Mouse (Mus musculus) c-Kit-positive CD71-positive TER-119-positive erythroid progenitor cells, embryonic 14.5 days (primary cell): ENCODE results near the gene Cacna1c.

Experiments
- DNase-seq: peaks from one replicate; pipeline ENCODE4 v3.0.0-alpha.2; 2013; ENCODE audit warnings: low spot score

The Cacna1c gene

DNA sequence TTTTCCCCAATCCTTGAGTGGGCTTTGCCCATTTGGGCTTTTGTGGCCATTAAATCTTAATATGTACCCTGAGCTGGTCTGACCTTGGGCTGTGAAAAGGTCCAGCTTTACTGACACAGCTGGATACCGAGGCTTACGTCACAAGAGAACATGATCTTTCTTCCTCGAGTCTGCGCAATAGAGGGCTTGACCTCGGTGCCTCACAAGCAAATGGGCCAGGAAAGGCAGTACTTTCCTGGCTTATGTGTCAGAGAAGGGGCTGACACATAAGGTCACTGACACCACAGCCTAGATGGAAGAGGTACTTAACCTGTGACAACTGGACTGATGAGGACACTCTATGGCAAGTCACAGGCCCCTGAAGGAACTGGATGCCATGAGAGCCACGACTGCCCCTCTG lies 453.5 kb downstream of the Cacna1c start:
- no peak for DNase-seq

DNA sequence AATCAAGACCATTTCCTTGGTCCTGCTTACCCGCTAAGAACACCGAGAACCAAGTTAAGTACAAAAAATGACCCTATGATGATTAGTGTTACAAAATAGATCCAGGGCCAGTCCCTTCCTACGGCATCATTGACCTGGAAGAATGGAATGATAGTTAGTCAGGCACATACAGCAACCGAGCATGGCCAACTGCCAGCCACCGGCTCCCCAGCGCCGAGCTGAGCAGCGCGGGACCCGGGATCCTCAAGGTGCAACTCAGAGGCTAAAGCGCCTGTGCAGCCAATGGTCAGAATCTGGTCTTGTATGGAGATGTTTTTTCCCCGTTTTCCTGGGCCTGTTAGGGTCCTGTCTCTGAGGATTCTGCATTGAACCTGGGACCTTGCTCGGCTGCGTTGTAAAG lies 454.4 kb downstream of the Cacna1c start:
- no peak for DNase-seq

DNA sequence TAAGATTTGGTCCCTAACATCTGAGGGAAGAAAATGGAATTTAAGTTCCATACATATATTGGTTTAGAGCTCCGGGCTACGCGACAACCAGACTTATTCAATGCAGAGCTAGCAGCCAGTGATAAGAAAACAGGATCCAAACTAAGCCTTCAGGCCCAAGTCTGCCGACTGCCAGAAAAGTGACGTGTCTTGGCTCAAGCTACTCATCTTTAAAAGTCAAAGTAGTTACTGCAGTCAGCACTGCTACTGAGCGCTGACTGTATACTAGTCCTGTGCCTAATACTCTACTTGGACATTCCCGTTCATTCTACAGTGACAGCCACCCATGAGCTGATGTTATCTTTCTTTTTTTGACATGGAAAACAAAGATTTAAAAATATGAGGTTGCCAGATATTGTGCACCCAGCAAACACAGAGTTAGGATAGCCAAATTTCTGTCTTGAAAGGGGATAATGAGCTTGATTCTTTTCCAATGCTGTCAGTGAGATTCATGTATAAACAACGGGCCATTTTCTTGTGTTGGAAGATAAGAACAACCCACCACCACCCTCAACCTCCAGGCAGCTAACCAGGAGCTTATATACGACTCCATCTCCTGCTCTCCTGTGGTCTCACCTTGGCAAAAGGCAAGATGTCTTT lies 456.1 kb downstream of the Cacna1c start:
- no peak for DNase-seq

DNA sequence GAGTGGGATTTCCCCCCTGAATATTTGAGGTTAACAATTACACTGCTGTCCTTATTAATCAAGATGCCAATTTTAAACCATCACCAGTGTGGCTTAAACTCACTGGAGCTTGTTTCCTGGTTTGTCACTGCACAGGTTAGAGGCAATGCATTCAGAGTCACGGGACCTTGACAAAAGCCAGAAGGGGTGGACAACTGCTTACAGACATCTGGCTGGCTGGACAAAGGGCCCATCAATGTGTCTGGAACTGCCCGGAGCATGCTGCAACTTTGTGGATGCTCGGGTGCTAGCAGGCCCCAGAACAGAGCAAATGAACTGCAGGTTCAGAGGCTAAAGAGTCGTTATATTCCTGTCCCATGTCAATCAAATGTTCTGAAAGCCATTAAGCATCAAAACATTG lies 456.9 kb downstream of the Cacna1c start:
- DNase-seq = no peak

DNA sequence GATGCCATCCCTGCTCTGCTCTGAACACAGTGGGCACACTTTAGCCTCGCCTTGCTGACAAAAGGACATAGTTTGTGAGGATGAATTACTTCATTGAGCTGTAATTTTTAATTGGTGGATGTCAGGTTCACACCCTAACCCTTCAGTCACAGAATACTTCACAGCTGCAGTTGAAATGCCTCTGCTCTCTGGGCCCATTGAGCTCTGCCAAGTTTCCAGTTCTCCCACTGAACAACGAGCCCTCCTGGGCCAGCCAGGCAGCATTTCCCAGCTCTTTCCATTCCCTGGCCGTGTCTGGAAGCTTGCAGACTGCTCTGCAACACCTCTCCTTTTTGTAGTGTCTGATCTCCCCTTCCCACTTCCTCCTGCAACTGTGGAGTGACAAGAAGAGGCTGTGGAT lies 457.6 kb downstream of the Cacna1c start:
- no peak for DNase-seq

DNA sequence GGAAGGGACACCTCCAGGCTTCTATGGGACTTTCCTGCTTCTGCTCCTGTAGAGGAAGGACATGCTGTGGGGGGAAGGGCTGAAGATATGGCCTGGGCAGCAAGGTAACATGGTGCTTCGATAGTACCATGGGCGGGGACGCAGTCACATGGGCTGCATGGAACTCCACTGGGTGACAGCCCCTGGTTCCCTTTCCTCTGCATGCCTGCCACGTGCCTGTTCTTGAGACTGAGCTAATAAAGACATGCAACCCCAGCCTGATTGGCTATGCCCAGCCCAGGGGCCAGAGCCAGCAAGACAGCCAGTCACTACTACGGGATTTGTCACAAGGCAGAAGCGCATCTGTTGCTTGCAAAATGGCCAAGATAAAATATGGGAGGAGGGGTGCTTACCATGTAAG lies 459.1 kb downstream of the Cacna1c start:
- no peak for DNase-seq

DNA sequence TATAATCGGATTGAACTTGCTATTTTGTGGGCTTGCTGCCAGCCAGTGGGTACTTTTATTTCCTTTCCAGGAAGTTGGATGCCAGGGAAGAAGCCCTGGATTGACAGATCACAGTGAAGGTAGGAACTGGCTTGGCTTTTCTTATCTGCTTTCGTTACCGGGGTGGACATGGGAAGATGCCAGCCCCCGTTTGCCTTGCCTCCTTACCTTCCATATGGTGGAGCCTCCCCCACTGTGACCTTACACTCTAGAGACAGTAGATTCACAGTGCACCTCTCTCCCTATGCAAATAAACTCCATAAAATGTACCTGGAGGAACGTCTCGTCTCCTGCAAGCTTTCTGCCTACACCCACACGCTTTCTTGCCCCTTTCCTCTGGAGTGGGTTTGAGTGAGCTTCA lies 459.7 kb downstream of the Cacna1c start:
- DNase-seq = no peak

DNA sequence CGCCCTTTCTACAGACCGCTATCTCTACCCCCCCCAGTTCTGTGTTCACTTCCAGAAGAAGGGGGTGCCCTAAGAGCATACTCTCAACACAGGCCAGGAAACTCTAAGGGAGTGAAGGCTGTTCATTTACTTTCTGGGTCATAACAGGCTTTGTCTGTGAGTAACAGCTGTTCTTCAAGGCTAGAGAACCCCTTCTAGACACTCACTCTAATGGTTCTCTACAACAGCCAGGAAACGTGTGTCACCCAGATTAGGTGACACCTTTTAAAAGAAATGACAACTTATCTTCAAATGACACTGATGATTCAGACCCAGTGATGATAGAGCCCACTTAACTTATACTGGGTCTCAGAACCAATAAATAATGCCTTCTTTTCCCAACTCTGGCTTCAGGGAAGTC lies 461.1 kb downstream of the Cacna1c start:
- no peak for DNase-seq

DNA sequence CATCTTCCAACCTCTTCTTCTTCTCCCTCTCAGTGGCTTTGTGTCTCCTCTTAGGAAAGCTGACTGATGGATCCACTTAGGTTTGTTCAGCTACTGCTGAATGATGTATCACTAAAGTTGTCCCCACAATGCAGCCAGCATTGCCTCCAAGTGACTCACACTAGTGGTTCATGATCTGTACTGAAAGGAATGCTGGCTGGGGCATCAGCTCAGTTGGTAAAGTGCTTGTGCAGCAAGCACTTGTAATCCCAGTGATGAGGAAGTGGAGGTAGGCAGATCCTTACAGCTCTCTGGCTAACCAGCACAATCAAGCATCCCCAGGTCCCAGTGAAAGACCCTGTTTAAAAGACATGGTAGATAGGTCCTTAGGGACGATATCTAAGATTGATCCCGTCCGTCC lies 464.3 kb downstream of the Cacna1c start:
- no peak for DNase-seq

DNA sequence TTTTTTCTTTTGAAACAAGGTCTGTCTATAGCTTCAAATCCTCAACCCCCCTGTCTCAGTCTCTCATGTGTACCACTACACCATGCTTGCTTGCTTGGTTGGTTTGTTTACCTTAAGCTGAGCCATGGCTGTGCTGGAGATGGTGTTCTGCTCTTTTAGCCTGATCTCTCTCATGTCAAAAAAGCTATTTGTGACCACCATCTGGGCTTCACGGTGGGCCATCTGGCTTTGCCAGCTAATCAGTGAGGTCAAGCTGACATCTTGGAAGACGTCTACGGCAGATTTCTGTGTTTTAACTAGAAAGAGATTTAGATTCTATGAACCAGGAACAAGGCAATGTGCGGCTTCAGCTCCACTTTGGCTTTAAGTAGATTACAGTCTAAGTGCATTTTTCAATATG lies 471.3 kb downstream of the Cacna1c start:
- DNase-seq = no peak

DNA sequence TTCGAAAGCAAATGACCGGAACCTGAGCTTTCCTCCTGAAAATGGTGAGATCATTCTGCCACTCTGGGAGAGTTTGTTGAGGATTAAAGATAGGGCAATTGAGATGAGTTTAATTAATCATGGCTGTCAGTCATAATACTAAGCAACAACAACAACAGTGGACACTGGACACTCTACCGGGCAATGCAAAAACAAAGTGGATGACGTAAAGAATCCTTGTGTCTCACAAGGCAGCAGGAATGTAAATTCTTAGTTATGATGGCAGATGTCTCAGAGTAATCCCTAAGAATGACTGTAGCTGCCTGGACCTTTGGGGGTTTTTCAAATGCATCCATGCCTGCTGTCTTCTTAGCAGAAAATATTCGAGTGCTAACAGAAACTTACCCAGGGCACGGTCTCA lies 471.8 kb downstream of the Cacna1c start:
- DNase-seq = no peak

DNA sequence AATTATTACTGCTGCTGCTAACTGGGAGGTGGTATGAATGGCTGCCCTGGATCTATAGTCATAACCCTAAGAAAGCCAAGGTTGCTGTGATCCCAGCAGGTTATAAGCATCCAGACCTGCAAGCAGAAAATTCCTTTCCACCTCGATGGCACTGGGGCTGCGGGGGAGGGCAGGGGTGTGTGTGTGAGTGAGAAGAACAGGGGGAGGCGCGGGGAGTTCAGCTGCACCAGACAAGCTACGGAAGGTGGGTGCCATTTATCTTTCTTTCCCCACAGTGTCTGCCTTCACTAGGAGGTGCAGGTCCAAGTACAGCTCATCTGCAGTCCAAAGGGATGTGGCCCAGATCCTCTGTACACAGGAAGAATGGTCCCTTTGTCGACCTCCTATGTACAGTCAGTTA lies 473.9 kb downstream of the Cacna1c start:
- DNase-seq = no peak

DNA sequence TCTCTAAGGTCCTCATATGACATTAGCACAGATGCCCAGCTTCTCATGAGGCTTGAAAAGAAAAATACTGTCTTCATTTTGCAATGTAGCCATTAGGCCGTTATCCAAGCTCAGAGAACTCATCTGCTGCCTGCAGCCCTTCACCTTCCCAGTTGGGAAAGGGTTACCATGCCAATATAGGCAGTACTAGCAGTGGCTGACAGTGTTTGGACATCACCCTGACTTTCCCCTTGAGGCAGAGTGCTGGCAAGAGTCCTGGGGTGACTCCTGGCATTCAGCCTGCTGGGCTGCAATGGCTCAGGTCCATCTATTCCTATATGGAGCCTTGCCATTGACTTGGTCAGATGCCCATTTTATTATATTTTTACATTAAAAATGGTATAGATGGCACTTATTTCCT lies 476.7 kb downstream of the Cacna1c start:
- no peak for DNase-seq

DNA sequence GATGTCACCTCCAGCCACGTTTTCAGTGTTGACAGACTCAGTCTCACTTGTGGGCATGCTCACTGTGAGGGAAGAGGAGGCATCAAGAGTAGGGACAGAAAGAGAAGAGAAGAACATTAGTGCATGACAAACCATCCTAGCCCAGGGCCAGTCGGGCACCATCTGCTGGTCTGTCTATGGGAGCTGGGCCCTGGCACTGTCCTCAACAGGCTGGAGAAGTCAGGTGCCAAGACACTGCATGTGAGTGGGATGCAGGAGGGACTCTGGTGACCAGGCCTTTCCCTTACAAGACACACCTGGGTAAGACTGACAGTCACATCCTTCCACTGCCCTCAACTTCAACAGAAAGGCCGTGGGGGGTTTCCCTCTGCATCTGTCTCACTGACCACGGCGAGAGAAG lies 482.9 kb downstream of the Cacna1c start:
- no peak for DNase-seq

DNA sequence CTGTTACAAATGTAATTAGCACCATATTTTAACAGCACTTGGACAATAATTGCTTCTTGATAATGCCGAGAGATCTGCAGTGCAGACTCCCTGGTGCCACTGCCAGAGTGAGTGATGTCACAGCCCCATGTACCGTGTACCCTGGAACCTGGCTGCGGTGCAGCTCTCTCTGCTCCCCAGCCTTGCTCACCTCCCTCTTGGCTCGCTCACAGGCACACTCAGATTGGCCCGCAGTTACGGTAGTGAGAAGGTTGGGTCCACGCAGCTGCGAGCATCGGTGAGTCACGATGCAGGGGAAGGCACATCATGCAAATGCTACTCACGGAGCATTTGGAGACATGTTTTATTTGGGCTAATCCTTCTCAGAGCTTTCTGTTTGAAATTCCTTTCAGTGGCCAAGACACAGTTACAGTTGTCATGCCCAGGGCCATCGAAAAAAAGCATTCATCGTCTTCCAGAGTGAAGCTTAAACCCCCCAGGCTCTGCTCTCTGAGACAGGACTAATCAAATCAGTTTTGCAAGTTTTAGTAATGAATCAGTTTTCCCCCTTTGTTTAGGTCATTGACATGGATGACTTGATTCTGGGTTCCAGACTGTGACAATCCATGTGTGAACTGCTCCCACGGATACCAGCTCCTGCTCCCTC lies 484.4 kb downstream of the Cacna1c start:
- no peak for DNase-seq

DNA sequence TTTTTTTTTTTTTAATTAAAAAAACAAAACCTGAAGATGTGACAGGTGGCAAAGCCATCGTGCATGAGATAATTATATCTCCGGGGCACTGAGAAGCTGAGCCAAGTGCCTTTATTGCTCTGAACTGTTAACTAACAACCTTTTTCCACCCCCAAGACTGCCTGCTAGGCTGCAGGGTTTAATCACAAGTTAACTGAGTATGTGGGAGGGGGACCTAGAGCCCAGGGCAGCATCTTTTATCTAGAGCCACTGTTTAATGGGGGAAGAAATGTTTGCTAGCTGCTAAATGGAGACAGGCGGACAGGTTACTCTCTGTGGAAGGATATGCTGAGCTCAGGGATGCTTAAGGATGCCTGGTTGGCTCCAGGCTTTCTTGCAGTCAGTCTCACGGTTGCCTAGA lies 489.2 kb downstream of the Cacna1c start:
- no peak for DNase-seq

DNA sequence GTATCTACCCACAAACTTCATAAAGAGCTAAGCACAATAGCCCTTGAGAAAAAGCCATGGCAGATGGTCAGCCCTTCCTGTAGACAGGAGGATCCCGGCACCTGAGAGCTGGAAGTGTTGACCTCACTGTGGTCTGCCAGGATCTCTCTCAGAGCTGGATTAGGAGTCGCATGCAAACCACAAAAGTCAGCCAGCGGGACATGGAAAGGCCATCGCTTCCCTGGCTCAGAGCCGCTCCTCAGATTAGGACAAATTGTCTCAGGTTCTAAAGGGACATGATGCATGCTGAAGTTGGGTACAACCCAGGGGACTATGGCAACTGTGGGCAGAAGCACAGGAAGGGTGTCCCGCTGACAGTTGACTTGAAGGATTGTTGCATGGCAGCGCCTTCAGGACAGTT lies 490.4 kb downstream of the Cacna1c start:
- DNase-seq = no peak

DNA sequence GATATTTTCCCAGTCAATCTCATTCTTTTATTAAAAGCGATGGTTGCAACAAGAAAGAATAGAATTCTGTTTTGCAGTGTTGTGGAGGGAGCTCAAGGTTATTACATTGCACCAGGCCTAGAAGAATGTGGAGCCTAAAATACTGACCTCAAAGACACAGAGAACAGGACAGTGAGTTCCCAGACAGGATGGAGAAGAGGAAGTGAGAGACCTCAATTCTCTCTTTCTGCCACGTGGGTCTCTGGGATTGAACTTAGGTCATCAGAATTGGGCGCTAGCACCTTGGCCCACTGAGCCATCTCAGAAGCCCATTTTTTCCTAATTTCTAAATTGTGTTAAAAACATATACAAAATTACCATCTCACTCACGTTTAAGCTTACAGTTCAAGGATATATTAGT lies 501.6 kb downstream of the Cacna1c start:
- DNase-seq = no peak

DNA sequence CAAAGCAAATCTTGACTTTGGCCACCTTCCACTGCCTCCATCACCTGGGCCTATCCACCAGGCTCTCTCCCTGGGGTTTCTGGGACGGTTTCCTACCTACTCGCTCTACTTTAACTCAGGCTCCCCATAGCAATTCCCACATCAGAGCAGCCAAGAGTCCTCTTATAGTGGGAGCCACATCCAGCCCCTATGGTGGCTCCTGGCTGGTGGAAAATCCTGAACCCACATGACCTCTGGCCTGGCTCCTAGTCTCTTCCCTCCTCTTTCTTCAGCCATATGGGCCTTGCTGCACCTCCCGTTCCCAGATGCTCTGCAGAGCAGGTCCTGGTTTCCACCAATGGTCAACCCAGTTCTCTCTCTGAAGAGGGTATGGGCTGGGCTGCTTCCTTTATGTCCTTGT lies 506.8 kb downstream of the Cacna1c start:
- no peak for DNase-seq

DNA sequence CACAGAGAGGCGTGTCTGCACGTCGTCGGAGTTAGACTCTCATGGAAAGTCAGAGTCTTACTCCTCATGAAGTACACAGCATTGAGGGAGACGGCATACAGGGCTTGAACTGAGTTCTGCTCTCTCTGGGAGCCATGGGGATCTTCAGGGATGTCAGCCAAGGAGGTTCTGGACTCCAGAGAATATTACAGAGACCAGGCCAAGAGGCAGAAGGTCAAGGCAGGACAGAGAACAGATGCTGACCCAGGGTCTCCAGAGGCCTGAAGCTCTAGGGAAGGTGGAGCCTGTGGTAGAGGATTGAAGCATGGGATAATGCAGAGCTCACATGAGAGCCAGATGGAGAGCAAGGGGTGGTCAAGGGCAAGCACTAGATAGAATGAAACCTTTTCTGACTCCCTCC lies 507.4 kb downstream of the Cacna1c start:
- DNase-seq = no peak

DNA sequence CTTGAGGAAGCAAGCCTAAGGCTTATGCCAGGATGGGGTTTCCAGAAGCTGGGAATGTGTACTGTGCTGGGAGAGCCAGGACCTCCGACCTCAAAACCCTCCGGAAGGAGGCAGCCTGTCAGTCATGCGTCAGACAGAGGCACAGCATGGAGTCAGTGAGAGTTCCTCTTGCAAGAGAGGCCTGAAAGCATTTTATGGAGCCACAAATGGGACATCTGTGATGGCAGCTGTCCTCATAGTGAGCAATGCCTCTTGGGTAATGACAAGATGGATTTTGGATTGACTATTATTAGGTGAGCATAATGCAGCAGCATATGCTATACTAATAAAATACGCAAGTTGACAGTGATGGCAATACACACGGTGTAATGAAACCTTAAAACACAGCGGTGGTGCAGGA lies 515.4 kb downstream of the Cacna1c start:
- no peak for DNase-seq

DNA sequence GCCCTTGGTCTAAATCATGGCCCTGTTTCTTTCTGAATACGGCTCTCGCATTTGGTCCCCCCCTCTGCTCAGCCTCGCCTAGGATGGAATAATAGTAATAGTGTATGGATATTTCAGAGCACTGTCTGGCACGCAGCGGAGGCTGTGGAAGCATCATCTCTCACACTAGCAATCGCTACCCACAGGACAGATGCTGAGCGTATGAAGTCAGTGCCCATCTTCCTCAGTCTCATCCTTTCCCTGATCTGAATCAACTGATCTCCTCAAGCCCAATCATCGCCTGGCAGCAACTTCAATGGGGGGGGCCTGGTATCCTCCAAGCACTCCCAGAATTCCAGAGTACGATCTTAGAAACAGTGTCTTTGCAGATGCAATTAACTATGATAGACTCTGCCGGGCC lies 518.2 kb downstream of the Cacna1c start:
- no peak for DNase-seq

DNA sequence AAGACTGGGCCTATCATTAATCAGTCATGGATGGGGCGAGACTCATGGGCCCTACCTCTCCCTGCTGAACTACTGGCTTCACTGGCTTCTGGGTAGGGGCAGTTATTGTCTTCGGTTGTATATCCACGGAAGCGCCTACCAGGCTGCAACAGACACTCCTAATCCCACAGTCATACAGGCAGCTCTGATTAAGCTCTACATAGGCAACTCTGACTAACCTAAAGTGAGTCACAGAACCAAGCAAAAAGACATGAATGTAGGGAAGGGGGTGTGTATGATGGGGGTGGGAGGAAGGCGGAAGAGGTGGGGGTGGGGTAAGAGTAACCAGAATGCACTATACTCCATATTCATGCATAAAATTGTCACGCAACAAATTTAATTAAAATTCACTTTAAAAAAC lies 518.9 kb downstream of the Cacna1c start:
- DNase-seq = no peak

DNA sequence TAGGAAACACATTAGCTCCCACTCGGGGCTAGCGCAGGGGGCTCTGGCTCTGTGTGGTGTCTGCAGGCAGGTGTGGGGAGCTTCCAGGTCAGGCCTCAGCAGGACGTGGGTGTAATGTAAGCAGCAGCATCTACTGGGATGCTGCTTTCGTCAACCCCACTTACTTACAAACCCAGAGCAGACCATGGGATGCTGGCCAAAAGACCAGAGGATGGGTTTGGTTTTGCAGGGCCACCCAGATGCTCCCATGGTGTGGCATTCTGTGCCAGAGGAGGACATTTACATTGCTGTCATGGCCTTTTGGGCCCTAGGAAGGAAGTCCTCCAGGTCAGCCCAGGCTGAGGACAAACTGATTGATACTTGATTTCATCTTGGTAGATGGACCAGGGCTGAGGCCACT lies 521.4 kb downstream of the Cacna1c start:
- no peak for DNase-seq
